Mouse (Mus musculus): ENCODE data around the gene Rfc2. TPM values are rescaled to one million over a fixed set of nuclear protein-coding genes. Genes with fewer than 3 reads are reported as not detected.

The Rfc2 gene
- polyA plus RNA-seq, 1 experiment from 2014 or later = 93.2 TPM

DNA sequence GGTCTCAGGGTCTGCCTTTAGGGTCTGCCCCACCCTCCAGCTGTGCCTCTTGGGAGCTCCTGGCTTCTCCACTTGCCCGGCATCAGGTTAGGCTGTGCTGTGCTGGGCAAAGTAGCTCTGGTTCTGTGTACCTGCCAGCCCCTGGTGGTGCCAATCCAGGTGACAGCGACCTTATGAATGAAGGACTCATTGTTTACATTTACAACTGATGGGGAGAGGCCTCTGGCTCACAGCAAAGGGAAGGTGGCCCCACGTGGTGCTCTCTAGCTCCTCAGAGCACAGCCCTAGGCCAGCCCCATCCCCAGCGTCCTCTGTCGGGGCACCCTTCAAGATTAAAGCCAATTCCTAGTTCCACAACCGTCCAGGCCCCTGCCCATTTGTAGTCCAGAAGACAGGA, 30.3 kb upstream of the Rfc2 start:
- TF ChIP-seq CTCF (IDR thresholded peaks at IDR 0.05; ENCODE audit: low read depth) = peak; percentile 55
- Histone ChIP-seq H3K4me2 (replicated peaks; ENCODE audit: low read depth) (peak overlapping the region; percentile 88), H3K9ac (ENCODE audit: low read depth, low read length) (peak overlapping the region; percentile 93), H3K27me3 (replicated peaks; ENCODE audit: control insufficient read depth, insufficient read depth, low read length) (no peaks in the 10 kb centered on the region), H3K9me3 (ENCODE audit: control insufficient read depth) (no peaks in the 10 kb centered on the region), H3K4me1 (replicated peaks; ENCODE audit: control insufficient read depth, insufficient read depth, low read length) (peaks cover 10% of the 10 kb centered on the region), H3K36me3 (ENCODE audit: control insufficient read depth, insufficient read depth) (no peaks in the 10 kb centered on the region), H3K27ac (ENCODE audit: low read depth, low read length) (peak overlapping the region; percentile 96), H3K4me3 (ENCODE audit: low read depth, low read length) (peak overlapping the region; percentile 86)
- WGBS = 3% methylated on average over 6 of the region's 6 CpGs
- peak; percentile 43 for ATAC-seq

GRCm38 (mm10) chr5:134551233-134552109, 29.7 kb upstream of the Rfc2 start:
- no peaks in the 10 kb centered on the region for H3K27me3 ChIP-seq (replicated peaks; ENCODE audit: control insufficient read depth, insufficient read depth, low read length)
- no peaks in the 10 kb centered on the region for H3K36me3 ChIP-seq (ENCODE audit: control insufficient read depth, insufficient read depth)
- no peaks in the 10 kb centered on the region for H3K9me3 ChIP-seq (ENCODE audit: control insufficient read depth)
- peak overlapping the region; percentile 93 for H3K9ac ChIP-seq (ENCODE audit: low read depth, low read length)
- H3K4me2 ChIP-seq (replicated peaks; ENCODE audit: low read depth) = peak overlapping the region; percentile 88
- peak overlapping the region; percentile 86 for H3K4me3 ChIP-seq (ENCODE audit: low read depth, low read length)
- peaks cover 10% of the 10 kb centered on the region for H3K4me1 ChIP-seq (replicated peaks; ENCODE audit: control insufficient read depth, insufficient read depth, low read length)
- ATAC-seq = no peak; the same call in 1 of the 2 replicates
- H3K27ac ChIP-seq (ENCODE audit: low read depth, low read length) = peak overlapping the region; percentile 96
- WGBS = 1% methylated on average over 47 of the region's 52 CpGs
- no peak for TF ChIP-seq CTCF (IDR thresholded peaks at IDR 0.05; ENCODE audit: low read depth)

- Histone ChIP-seq H3K4me2 (replicated peaks; ENCODE audit: low read depth) (peak within 1 kb of the TSS; percentile 88), H3K36me3 (ENCODE audit: control insufficient read depth, insufficient read depth) (no peaks in the 10 kb centered on the region), H3K4me1 (replicated peaks; ENCODE audit: control insufficient read depth, insufficient read depth, low read length) (peaks cover 9% of the 10 kb centered on the region), H3K27ac (ENCODE audit: low read depth, low read length) (peak within 1 kb of the TSS; percentile 96), H3K27me3 (replicated peaks; ENCODE audit: control insufficient read depth, insufficient read depth, low read length) (no peaks in the 10 kb centered on the region), H3K9me3 (ENCODE audit: control insufficient read depth) (no peaks in the 10 kb centered on the region), H3K4me3 (ENCODE audit: low read depth, low read length) (peak within 1 kb of the TSS; percentile 86), H3K9ac (ENCODE audit: low read depth, low read length) (peak within 1 kb of the TSS; percentile 93)
- TF ChIP-seq CTCF (IDR thresholded peaks at IDR 0.05; ENCODE audit: low read depth) = peak; percentile 40
- WGBS = 2% methylated on average over 60 of the region's 61 CpGs
- ATAC-seq = peak; percentile 85
Observed at GRCm38 (mm10) chr5:134552110-134552972, 28.8 kb upstream of the Rfc2 start, which contains the start of gene Clip2. TSS of gene Clip2 (minus strand) at chr5:134552434.

DNA sequence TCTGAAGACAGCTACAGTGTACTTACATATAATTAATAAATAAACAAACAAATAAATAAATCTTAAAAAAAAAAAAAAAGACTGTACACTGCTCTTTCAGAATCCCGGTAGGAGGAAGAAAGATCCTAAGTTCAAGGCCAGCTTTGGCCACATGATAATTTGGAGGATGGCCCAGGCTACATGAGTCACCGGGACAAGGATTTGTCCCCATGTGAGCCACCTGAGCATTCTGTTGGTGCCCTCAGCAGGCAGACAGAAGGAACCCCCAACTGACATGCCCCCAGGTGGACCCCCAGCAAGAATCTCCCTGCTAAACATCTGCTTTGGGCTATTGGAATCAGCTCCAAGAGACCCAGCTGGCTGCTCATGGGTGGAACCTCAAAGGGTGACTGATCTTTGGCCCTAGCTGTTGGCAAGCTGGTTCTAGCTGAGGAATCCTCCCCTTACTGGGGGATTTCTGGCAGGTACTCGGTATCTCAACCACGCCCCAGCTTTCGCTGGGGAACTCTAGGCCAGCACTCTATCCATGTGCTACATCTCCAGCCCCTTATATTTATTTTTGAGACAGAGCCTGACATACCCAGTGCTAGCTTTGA, 27.1 kb upstream of the Rfc2 start:
- Histone ChIP-seq H3K4me1 (replicated peaks; ENCODE audit: control insufficient read depth, insufficient read depth, low read length) (peaks cover 5% of the 10 kb centered on the region; the same call in 1 of the 2 replicates), H3K9me3 (ENCODE audit: control insufficient read depth) (no peaks in the 10 kb centered on the region), H3K36me3 (ENCODE audit: control insufficient read depth, insufficient read depth) (no peaks in the 10 kb centered on the region), H3K4me3 (ENCODE audit: low read depth, low read length) (no peak overlapping the region), H3K9ac (ENCODE audit: low read depth, low read length) (no peak overlapping the region), H3K27me3 (replicated peaks; ENCODE audit: control insufficient read depth, insufficient read depth, low read length) (no peaks in the 10 kb centered on the region), H3K4me2 (replicated peaks; ENCODE audit: low read depth) (no peak overlapping the region), H3K27ac (ENCODE audit: low read depth, low read length) (no peak overlapping the region)
- no peak for ATAC-seq
- no peak for TF ChIP-seq CTCF (IDR thresholded peaks at IDR 0.05; ENCODE audit: low read depth)
- WGBS = 53% methylated on average over 5 of the region's 5 CpGs

DNA sequence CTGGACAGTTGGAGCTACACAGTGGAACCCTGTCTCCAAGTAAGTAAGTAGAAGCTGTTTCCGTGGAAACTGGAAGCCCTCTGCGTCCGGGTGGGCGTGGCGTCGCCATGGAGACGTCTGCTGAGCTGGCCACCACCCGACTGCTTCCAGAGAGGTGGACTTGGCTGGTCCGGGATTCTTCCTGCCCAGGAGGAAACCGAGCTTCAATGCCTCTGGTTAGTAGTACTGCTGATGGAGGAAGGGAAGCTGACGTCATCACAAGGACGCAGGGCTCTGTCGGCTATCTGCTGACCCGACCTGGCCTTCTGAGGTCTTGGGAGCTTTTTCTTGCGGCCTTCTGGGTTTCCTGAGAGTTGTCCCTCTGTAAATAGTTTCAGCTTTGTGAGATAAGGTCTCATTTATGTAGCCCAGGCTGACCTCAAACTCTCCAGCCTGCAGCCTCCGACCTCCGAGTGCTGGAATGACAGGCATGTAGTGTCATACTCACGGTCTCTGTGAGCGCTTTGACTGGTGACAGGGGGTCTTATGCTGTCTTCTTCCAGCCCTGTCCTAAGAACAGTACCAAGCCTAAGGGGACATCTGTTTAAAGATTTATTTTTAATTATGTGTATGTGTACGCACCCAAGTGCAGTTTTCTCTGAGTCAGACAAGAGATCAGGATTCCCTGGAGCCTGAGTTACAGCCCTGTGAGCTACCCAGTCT, 25.6 kb upstream of the Rfc2 start:
- H3K36me3 ChIP-seq (ENCODE audit: control insufficient read depth, insufficient read depth) = no peaks in the 10 kb centered on the region
- H3K9ac ChIP-seq (ENCODE audit: low read depth, low read length) = no peak overlapping the region
- no peaks in the 10 kb centered on the region for H3K9me3 ChIP-seq (ENCODE audit: control insufficient read depth)
- ATAC-seq = no peak
- peak overlapping the region; percentile 21; the same call in 1 of the 2 replicates for H3K4me2 ChIP-seq (replicated peaks; ENCODE audit: low read depth)
- H3K27me3 ChIP-seq (replicated peaks; ENCODE audit: control insufficient read depth, insufficient read depth, low read length) = no peaks in the 10 kb centered on the region
- no peak for TF ChIP-seq CTCF (IDR thresholded peaks at IDR 0.05; ENCODE audit: low read depth)
- H3K27ac ChIP-seq (ENCODE audit: low read depth, low read length) = peak overlapping the region; percentile 21
- H3K4me3 ChIP-seq (ENCODE audit: low read depth, low read length) = no peak overlapping the region
- no peaks in the 10 kb centered on the region for H3K4me1 ChIP-seq (replicated peaks; ENCODE audit: control insufficient read depth, insufficient read depth, low read length)
- 11% methylated on average over 20 of the region's 20 CpGs for WGBS

All from intestine, postnatal 0 days (tissue).